Mouse (Mus musculus): ENCODE results near the gene Fam204a.
A peak's percentile ranks its signal among the peaks of the same experiment; 100 is the strongest.

Gene Fam204a

GRCm38 (mm10) chr19:60160611-60161274 is 65.8 kb downstream of the Fam204a start:
- peak; percentile 92 for DNase-seq (ENCODE audit: extremely low read depth, low read depth)

- no peak for DNase-seq (ENCODE audit: extremely low read depth, low read depth)
Measured at GRCm38 (mm10) chr19:60159827-60160226, 66.7 kb downstream of the Fam204a start.

- no peak for DNase-seq (ENCODE audit: extremely low read depth, low read depth)
Measured at GRCm38 (mm10) chr19:60155266-60155665, 71.2 kb downstream of the Fam204a start.

- no peak for DNase-seq (ENCODE audit: extremely low read depth, low read depth)
Measured at GRCm38 (mm10) chr19:60153096-60153495, 73.4 kb downstream of the Fam204a start.

GRCm38 (mm10) chr19:60150056-60150455 is 76.4 kb downstream of the Fam204a start:
- no peak for DNase-seq (ENCODE audit: extremely low read depth, low read depth)

GRCm38 (mm10) chr19:60149078-60149960 is 77.2 kb downstream of the Fam204a start:
- no peak for DNase-seq (ENCODE audit: extremely low read depth, low read depth)
